Mouse (Mus musculus) gastrocnemius, adult 2 months (tissue): ENCODE results near the gene Mpzl2. TPM values are rescaled to one million over a fixed set of nuclear protein-coding genes. Genes with fewer than 3 reads are reported as not detected.

Experiments
- DNase-seq: peaks from one replicate; pipeline ENCODE4 v3.0.0; 2022
- H3K27ac ChIP-seq: fragments of 200-600 bp; 2 replicates; pipeline ENCODE4 v1.8.1; 2022; ENCODE audit warnings: mild to moderate bottlenecking
- H3K4me3 ChIP-seq: fragments of 200-600 bp; 2 replicates; pipeline ENCODE4 v1.8.1; 2022; ENCODE audit warnings: mild to moderate bottlenecking, moderate library complexity
- CTCF ChIP-seq: fragments of 200-600 bp; IDR thresholded peaks from 2 replicates; pipeline ENCODE4 v1.8.1; 2022; ENCODE audit warnings: antibody characterized with exemption, mild to moderate bottlenecking, moderate library complexity
- intact Hi-C: fragments of 180-260 bp; cut with DNase I; formaldehyde crosslinking; loops from one replicate; pipeline ENCODE4 v1.15.1; 2025
- total RNA-seq, 2 experiments: library from RNA; stranded (reverse); gene quantifications; 2 replicates each; pipeline ENCODE4 v1.2.3; 2021

Mpzl2 gene
- total RNA-seq, 2 experiments from 2014 or later = 0.31 TPM

DNA sequence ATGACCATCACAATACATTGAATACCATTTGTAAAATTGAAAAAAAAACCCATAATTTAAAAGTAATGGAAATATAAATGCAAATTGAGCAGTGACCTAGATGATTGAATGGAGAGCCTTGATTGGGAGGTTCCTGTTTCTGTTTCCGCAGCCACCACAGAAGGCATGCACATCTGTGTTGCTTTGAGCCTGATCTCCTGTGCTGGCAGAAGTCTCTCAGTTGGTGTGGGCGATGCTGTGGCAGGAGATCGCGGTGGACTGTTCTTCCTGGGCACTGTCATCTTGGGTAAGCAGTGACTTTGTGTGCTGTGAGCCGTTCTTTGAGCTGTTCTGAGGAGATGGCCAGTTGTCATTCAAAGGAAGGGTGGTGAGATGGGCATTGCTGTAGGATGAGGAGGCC is 39.4 kb downstream of the Mpzl2 start, which contains the start of gene Jaml:
Gene Jaml, plus strand, starts transcription at position 173 of the 400 bp plus-strand sequence.
- no peak for DNase-seq
- intact Hi-C loops = no loop called here
- no peak for TF ChIP-seq CTCF
- Histone ChIP-seq H3K27ac (no peak within 1 kb of the TSS), H3K4me3 (no peak within 1 kb of the TSS)

DNA sequence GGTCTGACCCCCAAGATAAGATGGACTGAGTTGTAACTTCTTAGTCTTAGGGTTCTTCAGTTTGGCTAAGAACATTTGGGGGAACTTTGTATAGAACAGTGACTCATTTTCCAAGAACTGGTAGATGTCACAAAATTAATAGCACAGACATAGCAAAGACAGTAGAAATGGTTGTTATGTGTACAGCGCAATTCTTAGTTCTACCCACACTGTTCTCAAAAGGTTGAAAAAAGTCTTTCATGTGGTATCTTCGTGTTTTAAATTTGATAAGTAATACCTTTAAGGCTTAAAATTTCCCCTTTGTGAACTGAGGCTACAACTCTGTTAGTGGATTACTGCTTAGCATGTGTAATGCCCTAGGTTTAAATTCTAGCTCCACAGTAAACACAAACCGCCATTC is 43.5 kb downstream of the Mpzl2 start:
- DNase-seq = no peak
- intact Hi-C loops = no loop called here
- H3K27ac ChIP-seq = no peak overlapping the region

DNA sequence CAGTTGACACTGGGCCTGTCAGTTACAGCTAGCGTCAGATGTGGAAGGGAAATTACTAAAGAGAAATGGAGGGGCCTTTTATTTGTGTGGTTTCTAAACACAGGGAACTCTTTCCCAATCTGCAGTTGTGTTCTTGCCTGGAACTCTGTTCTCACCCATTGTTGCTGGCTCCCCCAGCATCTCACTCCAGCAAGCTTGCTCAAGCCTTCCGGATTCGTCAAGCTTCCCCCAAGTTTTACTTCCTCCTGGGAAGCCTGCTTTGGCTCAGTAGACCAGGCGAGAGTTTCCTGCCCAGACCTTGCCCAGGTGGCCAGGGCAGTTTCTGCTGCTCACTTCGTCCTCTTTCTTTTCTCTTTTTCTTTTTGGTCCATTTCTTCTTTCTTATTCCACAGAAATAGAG is 45.0 kb downstream of the Mpzl2 start:
- intact Hi-C loops = no loop called here
- H3K4me3 ChIP-seq = no peak overlapping the region
- DNase-seq = no peak
- no peak overlapping the region for H3K27ac ChIP-seq
- TF ChIP-seq CTCF = no peak

More for the DNA sequence above, 43.5 kb downstream of the Mpzl2 start:
- TF ChIP-seq CTCF = no peak
- H3K4me3 ChIP-seq = no peak overlapping the region

DNA sequence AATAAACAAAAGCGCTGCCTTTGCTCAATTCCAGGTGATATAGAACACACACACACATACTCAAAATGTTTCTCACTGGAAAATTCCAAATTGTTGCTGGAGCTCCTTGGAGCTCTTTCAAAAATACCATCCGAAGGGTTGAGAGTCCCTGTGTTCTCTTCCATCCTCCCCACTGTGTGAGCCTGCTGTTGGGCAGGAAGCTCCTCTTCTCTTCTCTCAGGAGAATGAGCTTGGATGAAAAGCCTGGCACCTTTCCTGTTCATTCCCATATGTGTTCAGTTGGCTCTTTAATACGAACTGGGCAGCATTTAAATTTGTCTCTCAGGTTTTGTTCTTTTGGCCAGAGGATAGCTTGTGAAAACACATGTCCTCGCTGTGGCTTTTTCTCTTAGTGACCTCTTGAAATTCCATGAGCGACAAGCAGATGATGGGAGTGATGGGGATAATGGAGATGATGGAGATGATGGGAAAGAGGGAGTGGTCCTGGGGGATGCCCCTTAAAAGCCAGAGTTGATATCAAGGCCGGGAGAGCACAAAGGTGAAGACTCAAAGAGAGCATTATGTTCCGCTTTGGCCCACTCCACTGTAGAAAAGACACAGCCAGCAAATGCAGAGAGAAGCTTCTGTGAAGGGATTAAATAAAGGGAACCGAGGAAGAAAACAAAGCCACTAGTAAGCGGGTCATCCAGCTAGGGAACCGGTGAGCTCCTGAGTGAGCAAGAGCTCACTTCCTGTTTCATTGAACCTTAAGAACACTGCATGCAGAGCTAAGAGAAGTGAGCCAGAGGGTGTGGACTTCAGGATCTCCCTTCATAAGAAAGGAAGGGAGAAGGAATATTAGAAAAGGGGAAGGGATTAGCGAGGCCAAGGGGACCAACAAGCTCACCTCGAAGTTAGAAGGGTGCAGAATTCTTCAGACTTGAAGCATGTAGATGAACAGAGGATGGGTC is 46.4 kb downstream of the Mpzl2 start:
- Histone ChIP-seq H3K27ac (no peak overlapping the region), H3K4me3 (no peak overlapping the region)
- intact Hi-C loops = no loop called here
- no peak for DNase-seq
- TF ChIP-seq CTCF = no peak

DNA sequence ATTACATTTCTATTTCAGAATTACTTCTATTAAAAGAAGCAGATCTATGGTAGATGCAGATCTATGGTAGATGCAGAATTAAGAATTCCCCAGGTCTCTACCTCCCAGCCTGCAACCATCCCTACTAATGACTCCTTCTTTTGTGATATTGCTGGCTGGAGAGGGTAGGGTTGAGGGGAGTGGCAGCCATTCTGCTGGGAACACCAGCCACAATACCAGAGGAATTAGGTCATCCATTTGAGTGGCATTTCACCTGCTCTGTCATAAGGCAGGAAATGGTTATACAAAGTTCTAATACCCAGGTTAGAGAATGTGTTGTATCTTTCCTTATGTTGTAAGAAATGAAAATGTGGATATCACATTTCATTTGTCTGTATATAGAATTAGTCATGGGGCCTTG is 48.4 kb downstream of the Mpzl2 start:
- no peak for DNase-seq
- Histone ChIP-seq H3K4me3 (no peak overlapping the region), H3K27ac (no peak overlapping the region)
- intact Hi-C loops = no loop called here
- no peak for TF ChIP-seq CTCF

DNA sequence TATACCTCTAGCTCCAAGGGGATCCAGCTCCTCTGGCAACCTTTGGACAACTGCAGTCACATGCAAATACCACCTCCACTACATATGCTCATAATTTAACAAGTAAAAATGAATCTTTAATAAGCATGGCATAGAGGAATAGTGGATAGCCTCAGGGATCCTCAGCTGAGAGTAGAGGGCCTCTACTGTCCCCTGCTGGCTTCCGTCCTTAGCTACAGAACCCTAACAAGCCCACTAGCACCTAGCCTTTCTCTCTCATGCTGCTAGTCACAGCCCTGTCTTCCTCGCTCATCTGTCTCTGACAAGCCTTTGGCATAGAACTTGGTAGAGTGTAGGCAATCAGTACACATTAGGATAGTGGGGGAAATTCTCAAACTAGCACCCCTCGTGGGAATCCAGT is 51.2 kb downstream of the Mpzl2 start:
- no peak overlapping the region for H3K4me3 ChIP-seq
- H3K27ac ChIP-seq = no peak overlapping the region
- intact Hi-C loops = no loop called here
- TF ChIP-seq CTCF = peak; percentile 20; the same call in 1 of the 2 replicates
- DNase-seq = no peak

DNA sequence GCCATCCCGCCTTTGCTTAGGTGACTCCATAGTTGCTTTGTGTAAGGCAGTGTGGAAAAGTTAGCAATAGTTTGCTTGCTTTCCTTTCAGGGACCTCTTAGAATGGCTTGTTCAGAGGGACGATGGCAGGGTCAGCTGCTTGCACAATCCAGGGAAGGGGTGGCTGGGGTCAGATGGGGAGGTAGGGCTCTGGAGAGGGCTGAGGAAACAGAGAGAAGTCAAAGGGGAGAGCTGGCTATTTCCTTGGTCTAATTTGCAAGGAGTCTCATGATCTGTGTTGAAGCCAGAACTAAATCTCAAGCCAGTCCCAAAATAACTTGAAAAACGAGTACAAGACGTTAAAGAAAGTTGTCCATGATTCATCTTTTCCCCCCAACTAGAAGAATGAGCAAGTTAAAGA is 53.0 kb downstream of the Mpzl2 start:
- H3K27ac ChIP-seq = peak overlapping the region; percentile 58

DNA sequence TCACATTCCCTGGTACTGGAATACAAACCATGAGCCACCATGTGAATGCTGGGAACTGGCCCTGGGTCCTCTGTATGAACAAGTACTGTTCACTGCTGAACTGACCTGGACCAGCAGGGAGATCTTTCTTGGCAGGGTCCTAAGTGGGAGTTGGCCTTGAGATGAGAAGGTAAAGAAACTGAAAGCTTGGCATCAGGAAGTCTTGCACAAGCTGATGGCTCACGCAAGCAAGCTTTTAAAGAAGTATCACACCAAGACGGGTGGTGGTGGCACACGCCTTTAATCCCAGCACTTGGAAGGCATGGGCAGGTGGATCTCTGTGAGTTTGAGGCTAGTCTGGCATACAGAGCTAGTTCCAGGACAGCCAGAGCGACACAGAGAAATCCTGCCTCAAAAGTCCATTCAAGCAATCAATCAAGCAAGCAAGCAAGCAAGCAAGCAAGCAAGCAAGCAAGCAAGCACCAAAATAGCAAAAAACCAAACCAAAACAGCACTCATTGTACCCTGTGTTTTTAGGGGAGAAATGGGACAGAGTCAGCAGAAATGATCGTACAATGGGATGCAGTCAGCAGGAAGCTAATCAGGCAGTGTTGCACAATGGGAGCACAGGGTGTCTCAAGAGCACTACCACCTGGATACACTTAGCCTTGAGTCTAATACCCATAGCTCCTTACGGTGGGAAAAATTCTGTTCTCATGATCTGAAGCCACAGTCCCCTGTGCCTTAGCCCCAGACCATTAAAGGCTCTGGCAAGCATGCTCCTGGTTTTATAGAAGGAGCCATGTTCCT is 55.7 kb downstream of the Mpzl2 start:
- H3K4me3 ChIP-seq = no peak overlapping the region
- intact Hi-C loops = no loop called here
- H3K27ac ChIP-seq = no peak overlapping the region
- DNase-seq = no peak
- no peak for TF ChIP-seq CTCF

More for the DNA sequence above, 53.0 kb downstream of the Mpzl2 start:
- intact Hi-C loops = no loop called here
- no peak for DNase-seq
- TF ChIP-seq CTCF = no peak
- H3K4me3 ChIP-seq = no peak overlapping the region

DNA sequence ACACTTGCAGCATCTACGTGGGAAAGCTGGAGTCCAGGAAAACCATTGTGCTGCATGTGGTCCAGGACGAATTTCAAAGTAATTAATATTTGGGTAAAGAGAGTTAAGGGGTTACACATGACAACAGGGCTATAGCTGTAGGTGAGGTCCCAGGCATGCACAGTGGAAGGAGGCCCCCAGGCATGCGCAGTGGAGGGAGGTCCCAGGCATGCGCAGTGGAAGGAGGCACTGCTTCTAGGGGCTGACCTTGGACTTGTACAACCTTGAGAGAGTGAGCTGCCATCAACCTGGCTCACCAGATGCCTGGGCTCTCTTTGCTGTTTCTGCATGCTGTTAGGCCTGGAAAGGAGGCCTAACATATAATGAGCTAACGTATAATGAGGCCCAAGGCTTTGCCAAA is 58.3 kb downstream of the Mpzl2 start:
- no peak for TF ChIP-seq CTCF
- intact Hi-C loops = no loop called here
- DNase-seq = no peak
- H3K27ac ChIP-seq = no peak overlapping the region
- no peak overlapping the region for H3K4me3 ChIP-seq

DNA sequence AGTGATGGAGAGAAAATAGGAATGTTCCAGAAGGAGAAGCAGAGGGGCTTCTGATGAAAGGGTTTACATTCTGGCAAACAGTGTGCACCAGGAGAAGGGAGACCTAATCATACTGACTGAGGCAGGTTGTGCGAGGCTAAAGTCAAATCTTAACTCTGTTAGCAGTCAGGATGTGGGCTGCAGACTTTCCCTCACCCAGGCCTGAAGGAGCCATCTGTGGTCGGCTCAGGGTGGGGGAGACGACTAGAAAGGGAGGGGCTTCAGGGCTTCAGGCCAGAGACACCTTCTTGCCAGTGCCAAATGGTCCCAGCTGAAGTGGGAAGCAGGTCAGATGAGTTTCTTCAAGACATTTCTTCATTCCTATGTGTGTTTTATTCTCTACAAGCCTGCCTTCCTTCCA is 58.8 kb downstream of the Mpzl2 start:
- no peak for DNase-seq
- Histone ChIP-seq H3K27ac (no peak overlapping the region), H3K4me3 (no peak overlapping the region)
- no peak for TF ChIP-seq CTCF
- intact Hi-C loops = no loop called here

DNA sequence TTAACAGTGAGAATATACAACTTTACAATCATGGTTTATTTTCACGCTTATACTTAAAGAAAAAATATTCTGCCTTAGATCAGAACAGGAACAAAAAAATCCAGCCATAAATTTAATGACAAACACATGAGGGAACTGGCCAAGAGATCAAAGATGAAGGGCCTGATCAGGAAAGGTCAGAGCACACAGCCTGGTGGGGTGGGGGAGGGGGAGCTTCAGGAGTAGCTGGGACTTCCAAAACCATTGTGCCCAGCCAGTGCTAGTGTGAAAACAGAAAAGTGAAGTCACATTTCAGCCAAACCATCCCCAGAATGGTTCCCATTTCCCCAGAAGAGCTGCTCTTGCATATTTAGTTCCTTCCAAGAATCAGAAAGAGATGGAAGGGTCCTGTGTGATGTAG is 62.9 kb downstream of the Mpzl2 start:
- Histone ChIP-seq H3K27ac (no peak overlapping the region), H3K4me3 (no peak overlapping the region)
- no peak for TF ChIP-seq CTCF
- DNase-seq = no peak
- intact Hi-C loops = no loop called here

DNA sequence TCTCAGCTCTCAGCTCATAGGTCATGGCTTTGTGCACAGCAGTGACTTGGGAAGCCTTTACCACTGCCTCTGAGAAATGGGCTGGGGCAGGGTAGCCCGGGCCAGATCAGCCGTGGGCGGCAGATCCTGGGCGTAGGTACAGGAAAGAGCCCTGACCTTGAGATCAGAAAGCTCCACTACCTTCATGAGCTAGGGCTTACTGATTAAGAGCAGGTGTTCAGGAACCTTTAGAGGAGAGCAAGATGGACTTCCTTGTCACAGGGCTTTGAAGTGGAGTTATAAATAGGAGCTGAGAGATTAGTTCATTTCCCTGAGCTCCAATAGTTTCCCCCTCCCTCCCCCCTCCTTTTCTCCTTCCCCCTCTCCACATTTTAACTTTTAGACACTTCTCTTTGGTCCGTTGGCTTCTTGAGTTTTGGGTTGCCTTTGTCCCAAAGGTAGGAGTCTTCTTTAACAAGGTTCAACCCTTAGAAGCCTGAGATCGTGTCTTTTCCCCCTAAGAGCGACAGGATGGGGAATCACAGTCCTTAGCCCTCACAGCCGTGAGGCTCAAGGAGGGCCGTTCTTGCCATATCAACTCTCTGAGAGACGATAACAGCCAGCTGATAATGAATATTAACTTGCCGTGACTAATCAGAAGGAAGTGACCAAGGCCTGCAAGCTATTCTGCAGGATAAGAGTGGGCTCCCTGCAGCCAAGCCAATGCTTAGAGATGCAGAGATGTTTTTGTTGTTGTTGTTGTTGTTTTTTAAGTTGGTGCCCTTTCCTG is 63.8 kb downstream of the Mpzl2 start:
- Histone ChIP-seq H3K4me3 (no peak overlapping the region), H3K27ac (no peak overlapping the region)
- intact Hi-C loops = no loop called here
- no peak for DNase-seq
- no peak for TF ChIP-seq CTCF

Other genes starting within 250 kb of the Mpzl2 start
- gene Tmem25, start 240.5 kb upstream of the Mpzl2 start, total RNA-seq = 1 to 10 TPM; 4.2 to 7.9 TPM
- under 1 TPM; 0.25 to 0.41 TPM for gene Ttc36, start 236.7 kb upstream of the Mpzl2 start, total RNA-seq
- 10 to 100 TPM; 21.5 to 21.7 TPM for gene Kmt2a, start 158.5 kb upstream of the Mpzl2 start, total RNA-seq
- gene Atp5l, start 119.1 kb upstream of the Mpzl2 start, total RNA-seq = 100 to 1,000 TPM; 668 to 937 TPM
- gene Ube4a, start 74.2 kb upstream of the Mpzl2 start, total RNA-seq = 10 to 100 TPM; 40.7 to 48.2 TPM
- not detected for gene Cd3g, start 59.4 kb upstream of the Mpzl2 start, total RNA-seq
- not detected for gene Cd3d, start 58.0 kb upstream of the Mpzl2 start, total RNA-seq
- not detected for gene Cd3e, start 30.2 kb upstream of the Mpzl2 start, total RNA-seq
- 1 to 10 TPM; 1.7 to 2.0 TPM for gene Mpzl3, start 15.4 kb downstream of the Mpzl2 start, total RNA-seq
- gene Jaml, start 39.4 kb downstream of the Mpzl2 start, total RNA-seq = under 1 TPM; 0.64 to 0.66 TPM
- gene Scn2b, start 78.0 kb downstream of the Mpzl2 start, total RNA-seq = 1 to 10 TPM; 1.9 to 2.0 TPM
- 100 to 1,000 TPM; 201 to 246 TPM for gene Scn4b, start 98.6 kb downstream of the Mpzl2 start, total RNA-seq
- 1 to 10 TPM in 1 of 2 experiments, under 1 TPM in 1; 0.92 to 2.8 TPM for gene BC049352, start 142.2 kb downstream of the Mpzl2 start, total RNA-seq
- not detected for gene Tmprss4, start 164.3 kb downstream of the Mpzl2 start, total RNA-seq
- gene Il10ra, start 229.3 kb downstream of the Mpzl2 start, total RNA-seq = under 1 TPM; 0.47 to 0.54 TPM